Mouse (Mus musculus) heart, embryonic 11.5 days (tissue): ENCODE measurements around the gene Clec1a. TPM values are rescaled to one million over a fixed set of nuclear protein-coding genes. Genes with fewer than 3 reads are reported as not detected.

ENCODE experiments used
- polyA plus RNA-seq: library from polyadenylated mRNA; unstranded; fragments of >200 nt; fragmentation: Nextera tagmentation; extraction: Ambion mirVana; gene quantifications from 2 replicates; pipeline ENCODE4 v1.2.1, GENCODE M21; 2014

Gene Clec1a
- polyA plus RNA-seq, 1 experiment from 2014 or later = 0.86 TPM

Other genes with a start within 250 kb of the Clec1a start
- gene Cd69, start 176.6 kb downstream of the Clec1a start, polyA plus RNA-seq = not detected in 2 replicates
- gene 4922502D21Rik, start 120.2 kb downstream of the Clec1a start, polyA plus RNA-seq = not detected in 2 replicates
- gene Clec12a, start 109.3 kb downstream of the Clec1a start, polyA plus RNA-seq = 0.31 and 0.42 TPM in 2 replicates
- 0.42 and 0.84 TPM in 2 replicates for gene Clec12b, start 66.1 kb downstream of the Clec1a start, polyA plus RNA-seq
- gene Clec1b, start 54.7 kb downstream of the Clec1a start, polyA plus RNA-seq = 7.4 and 8.8 TPM in 2 replicates
- gene Clec9a, start 43.1 kb downstream of the Clec1a start, polyA plus RNA-seq = 0.23 and 0.36 TPM in 2 replicates
- 0.26 and 0.35 TPM in 2 replicates for gene Olr1, start 55.2 kb upstream of the Clec1a start, polyA plus RNA-seq
- not detected in 2 replicates for gene Tmem52b, start 60.6 kb upstream of the Clec1a start, polyA plus RNA-seq
- 12.5 and 15.4 TPM in 2 replicates for gene Gabarapl1, start 81.2 kb upstream of the Clec1a start, polyA plus RNA-seq
- gene Klre1, start 125.9 kb upstream of the Clec1a start, polyA plus RNA-seq = not detected in 2 replicates
- gene Klrd1, start 139.8 kb upstream of the Clec1a start, polyA plus RNA-seq = not detected in 2 replicates
- gene Klrk1, start 171.9 kb upstream of the Clec1a start, polyA plus RNA-seq = not detected in 2 replicates
- not detected in 2 replicates for gene Klrc3, start 191.3 kb upstream of the Clec1a start, polyA plus RNA-seq
- not detected in 2 replicates for gene Klrc2, start 208.7 kb upstream of the Clec1a start, polyA plus RNA-seq
- gene Klrc1, start 227.0 kb upstream of the Clec1a start, polyA plus RNA-seq = not detected in 2 replicates